Mouse (Mus musculus): ENCODE measurements around the gene Ralgps1.

- no peak for TF ChIP-seq CTCF (IDR thresholded peaks at IDR 0.05; ENCODE audit: insufficient read depth, low read length)
- no peak for TF ChIP-seq POLR2A (IDR thresholded peaks at IDR 0.05; ENCODE audit: borderline replicate concordance, extremely low read depth, low read depth, low read length)
Observed at GRCm38 (mm10) chr2:33129005-33129404, 242.3 kb downstream of the Ralgps1 start.

Measured in lung, adult 2 months (tissue).